Mouse (Mus musculus): Measurements from ENCODE around the gene Synj1. TPM values are rescaled to one million over a fixed set of nuclear protein-coding genes. Genes with fewer than 3 reads are reported as not detected.

Gene Synj1
- total RNA-seq, 2 experiments from 2014 or later, result 14.6 TPM

- DNase-seq, result no peak
These were observed 507 bp downstream of the Synj1 start for GRCm38 (mm10) chr16:91010581-91011020.

DNA sequence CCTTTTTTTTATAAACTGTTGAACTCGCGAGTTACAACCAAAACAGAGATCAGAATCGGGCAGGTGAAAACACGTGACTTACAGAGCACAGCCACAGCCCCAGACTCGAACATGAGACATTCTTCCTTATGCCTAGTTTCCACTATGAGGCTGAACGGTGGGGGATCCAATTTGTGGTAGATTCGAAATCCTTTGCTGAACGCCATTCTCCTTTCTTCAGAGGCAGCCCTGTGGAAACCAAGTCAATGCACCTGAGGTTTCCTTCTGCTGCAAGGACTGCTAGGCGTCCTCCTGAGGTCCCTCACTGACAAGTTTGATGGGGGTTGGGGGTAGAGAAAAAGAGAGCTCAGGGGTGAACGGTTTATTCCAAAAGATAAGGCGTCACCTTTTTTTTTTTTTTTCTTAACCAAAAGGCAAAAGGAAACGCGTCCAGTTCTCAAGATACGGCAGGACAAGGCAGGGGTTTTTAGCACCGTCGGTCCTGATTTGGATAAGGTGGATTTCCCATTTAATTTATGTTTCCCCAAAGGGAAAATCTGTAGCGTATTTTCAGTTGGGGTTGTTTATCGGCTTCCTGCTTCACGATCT, 1.1 kb downstream of the Synj1 start:
- DNase-seq, result no peak

DNA sequence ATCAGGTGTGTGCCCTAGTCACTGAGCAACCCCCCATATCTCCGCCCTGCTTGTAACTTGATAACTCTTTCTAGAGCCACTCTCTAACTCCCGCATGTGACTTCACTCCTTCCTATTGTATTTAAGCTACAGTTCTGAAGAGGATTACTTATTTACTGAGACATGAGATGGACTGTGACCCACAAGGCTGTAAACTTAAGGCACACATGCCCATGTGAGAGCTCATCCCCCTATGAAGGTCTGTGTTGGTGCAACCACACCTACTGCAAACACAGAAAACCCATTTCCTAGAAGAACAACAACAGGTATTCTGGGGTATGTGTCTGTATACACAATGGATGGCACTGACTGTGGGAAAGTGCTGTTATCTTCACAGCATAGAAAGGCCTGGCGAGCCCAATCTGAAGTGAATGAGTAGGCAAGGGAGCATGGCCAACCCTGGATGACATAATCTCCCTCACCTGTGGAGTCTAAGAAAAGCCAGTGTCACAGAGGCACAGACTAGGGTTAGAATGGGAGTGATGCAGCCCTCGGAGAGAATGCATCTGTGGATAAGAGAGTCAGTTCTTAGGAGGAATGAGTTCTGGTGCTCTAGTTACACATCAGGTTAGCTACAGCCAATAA, 6.1 kb downstream of the Synj1 start:
- no peak for DNase-seq

DNA sequence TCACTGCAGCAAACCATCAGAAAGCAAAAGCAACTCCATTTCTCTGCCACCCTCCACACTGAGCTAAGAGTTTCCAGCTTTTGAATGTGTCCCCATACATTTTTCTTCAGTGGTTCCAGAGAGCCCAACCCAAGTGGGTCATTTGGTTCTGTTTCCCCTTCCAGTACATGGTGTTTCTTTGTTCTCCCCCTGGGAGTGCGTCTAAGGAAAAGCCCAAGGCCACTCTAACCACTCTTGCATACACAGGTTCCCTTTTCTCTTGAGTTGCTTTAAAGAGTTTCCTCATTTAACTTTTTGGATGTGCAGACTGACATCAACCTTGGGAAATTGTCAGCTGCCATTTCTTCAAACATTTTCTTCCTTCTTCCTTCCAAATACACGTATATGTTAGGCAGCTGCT, 10.0 kb downstream of the Synj1 start:
- DNase-seq, result no peak

DNA sequence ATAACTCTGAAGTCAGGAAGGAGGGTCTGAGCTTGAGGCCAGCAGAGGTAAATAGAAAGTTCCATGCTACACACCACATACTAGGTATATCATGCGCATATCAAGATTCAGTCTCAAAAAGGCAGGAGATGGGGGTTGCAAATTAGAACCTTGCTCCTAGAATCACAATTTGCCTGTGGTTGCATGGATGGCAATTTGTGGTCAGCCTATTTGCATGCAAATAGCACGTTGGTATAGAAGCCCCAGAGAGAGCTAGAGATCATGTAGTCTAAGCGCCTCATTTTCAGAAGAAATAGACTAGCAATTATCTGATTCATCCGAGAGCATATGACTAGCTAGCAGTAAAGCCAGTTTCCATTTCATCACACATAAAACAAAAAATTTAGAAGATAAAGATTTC, 11.3 kb downstream of the Synj1 start:
- DNase-seq, result no peak

- no peak for DNase-seq
These were observed 13.3 kb downstream of the Synj1 start for GRCm38 (mm10) chr16:90997822-90998221.

DNA sequence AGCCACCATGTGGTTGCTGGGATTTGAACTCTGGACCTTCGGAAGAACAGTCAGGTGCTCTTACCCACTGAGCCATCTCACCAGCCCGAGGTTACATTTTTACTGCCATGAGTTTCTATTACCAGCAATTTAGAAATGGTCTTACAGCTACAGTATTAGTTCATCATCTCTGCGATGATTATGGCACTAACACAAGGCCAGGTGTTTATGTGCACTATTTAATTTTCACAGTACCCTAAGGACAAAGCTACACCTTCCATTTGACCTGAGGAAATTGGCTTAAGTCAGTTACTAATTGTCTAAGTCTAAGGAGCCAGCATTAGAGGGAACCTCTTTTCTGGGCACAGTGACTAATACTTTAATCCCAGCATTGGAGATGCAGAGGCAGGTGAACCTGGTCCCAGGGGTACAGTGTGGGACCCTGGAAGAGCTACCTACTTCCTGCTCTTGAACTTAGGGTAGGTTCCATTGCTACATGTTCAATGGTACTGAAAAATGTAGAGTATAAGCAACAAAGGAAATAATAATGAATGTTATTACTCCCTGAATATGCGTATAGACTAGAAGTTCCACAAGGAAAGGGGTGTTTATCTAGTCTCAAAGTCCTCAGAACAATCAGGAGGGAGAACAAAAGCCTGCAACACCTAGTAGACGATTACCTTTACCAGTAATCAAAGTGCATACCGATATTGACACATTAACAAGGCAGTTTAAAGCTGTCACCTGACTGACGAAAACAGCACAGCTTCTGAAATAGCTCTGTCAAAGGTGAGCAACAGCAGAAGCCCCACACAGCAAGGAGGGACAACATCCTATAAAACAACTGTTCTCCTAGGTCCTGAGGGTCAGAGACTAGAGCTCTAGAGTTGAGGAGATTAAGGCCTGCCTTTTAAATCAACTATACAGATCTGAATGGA, 14.5 kb downstream of the Synj1 start:
- no peak for DNase-seq

- DNase-seq, result no peak
These were observed 15.6 kb downstream of the Synj1 start for GRCm38 (mm10) chr16:90995498-90995897.

DNA sequence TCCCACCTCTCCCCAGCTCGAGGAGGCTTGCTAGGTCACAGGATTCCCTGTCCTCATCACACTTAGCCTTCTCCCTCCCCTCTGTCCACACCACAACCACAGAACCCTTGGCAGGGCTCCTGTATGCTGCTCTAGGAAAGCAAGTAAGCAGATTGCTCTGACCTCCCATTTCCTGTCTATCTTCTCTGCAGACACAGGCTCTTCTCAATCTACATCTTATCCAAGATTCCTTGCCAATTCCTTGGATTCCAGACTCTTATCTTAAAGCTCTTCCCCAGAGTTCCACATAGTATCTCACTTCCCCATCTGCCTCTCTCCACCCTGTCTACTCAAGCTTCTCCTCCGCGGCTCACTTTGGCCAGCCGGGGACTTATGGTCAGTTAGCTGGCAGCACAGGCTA, 16.1 kb downstream of the Synj1 start:
- DNase-seq, result no peak

DNA sequence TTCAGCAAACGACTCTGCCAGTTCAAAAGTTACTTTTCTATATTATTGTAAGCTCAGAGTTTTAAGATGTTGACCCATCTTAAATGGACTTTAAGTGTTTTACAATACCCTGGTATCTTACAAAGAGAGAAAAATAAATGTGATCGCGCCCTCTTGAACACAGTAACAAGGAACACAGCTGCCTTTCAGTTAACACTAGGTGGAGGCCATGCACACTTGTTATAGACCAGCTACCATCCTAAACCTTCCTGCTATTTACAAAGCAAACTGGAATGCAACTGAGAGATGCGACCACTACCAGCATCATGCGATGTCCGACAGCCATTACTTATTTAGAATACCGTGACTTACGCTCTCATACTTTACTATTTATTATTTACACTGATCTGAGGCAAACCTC, 21.9 kb downstream of the Synj1 start:
- DNase-seq, result no peak

- no peak for DNase-seq
These were observed 22.4 kb downstream of the Synj1 start for GRCm38 (mm10) chr16:90988665-90989064.

GRCm38 (mm10) chr16:90988039-90988438, 23.1 kb downstream of the Synj1 start:
- no peak for DNase-seq

- DNase-seq, result no peak
These were observed 40.1 kb downstream of the Synj1 start for GRCm38 (mm10) chr16:90971004-90971403.

DNA sequence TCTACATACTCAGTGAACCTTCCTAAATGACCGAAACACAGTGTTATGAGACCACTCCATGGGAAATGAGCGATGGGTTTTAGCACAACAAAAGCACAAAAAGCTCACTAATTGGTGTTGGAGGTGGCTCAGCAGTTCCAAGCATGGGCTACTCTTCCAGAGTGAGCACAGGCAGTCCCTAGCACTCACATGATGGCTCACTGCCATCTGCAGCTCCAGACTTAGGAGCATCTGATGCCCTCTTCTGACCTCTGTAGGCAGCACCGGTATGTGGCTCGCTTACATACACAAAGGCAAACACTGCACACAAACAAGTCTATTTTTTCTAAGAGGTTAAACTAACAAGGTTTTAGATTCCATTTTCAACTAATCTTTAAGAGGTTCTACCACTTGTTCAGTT, 44.9 kb downstream of the Synj1 start:
- DNase-seq, result no peak

GRCm38 (mm10) chr16:90964302-90964701, 46.8 kb downstream of the Synj1 start:
- no peak for DNase-seq

GRCm38 (mm10) chr16:90963866-90964265, 47.2 kb downstream of the Synj1 start:
- no peak for DNase-seq

DNA sequence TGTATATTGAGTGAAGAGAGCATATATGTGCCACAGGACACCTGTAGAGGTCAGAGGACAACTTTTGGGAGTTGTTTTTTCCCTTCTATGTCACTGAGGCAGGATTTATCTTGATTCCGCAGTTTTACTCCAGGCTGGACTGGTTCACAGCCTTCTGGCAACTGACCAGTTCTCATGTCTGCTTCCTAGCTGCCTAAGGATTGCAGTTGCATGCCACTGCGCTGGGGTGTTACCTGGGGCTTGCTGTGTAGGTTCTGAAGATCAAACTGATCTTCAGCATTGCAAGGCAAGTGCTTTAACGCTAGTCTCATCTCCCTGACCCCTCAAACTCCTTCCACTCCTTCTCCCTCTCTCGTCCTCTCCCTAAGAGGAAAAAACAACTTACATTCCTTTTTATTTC, 47.9 kb downstream of the Synj1 start:
- DNase-seq, result no peak

- DNase-seq, result no peak
These were observed 52.6 kb downstream of the Synj1 start for GRCm38 (mm10) chr16:90958301-90959085.

DNA sequence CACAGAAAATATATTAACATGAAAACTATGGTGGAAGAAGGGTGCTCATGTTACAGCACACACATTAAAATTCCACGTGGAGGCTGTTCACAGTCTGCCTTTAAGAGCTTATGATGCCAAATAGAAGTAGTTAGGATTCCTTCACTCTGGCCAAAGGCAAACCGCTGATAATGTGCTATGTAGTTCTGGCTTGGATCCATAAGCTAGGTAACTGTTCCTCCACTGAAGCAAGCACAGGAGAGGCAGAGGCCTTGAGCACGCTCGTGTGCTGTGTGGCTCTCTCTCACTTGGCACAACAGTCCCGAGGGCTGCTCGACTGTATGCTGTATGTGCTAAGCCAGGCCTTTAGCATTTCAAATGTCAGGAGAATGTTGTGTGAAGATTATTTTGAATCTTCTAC, 55.6 kb downstream of the Synj1 start:
- DNase-seq, result no peak

DNA sequence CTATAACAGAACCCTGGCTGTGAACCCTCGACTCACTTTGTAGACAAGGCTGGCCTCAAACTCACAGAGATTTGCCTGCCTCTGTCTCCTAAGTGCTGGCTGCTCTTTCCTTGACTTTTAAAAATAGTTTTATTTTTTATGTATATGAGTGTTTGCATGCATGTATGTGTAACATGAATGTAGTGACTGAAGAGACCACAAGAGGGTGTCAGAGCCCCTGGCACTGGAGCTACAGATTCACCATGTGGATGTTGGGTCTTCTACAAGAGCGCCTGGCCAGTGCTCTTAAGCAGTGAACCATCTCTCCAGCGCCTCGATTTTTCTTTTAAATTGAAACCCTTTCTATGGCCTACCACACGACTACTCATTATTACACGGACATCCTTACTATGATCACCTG, 57.3 kb downstream of the Synj1 start:
- no peak for DNase-seq

GRCm38 (mm10) chr16:90953147-90953546, 58.0 kb downstream of the Synj1 start:
- DNase-seq, result no peak

DNA sequence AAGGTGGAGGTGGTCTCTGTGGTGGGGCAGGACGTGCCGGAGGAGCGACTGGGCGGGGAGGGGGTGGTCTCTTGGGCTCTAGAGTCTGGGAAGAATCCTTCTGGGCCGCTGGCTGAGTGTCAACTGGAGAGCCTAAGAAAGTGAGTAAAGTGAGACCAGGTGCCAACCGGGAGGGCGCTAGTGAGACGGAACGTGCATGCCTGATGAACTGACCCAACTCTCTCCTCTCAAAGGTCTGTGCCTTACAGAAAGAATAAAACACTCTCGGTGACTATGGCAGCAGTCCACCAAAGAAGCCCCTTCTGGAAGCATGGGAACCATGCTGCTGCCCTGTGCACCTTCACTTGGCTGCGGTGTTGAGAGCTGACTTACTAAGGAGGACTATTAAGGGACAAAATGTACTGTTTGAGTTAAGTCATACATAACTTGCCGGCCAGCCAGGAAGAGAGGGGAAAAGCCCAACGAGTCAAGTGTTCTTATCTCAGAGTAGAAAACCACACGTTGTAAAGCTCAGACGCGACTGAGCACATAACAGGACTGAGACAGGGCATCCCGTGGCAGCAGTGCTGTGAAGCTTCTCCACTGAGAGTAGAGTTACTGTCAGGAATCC, 60.6 kb downstream of the Synj1 start:
- no peak for DNase-seq

Data from gastrocnemius, postnatal 10 days (tissue).